Mouse (Mus musculus): ENCODE results near the gene Mog. TPM values are rescaled to one million over a fixed set of nuclear protein-coding genes. Genes with fewer than 3 reads are reported as not detected.

Mog gene
- polyA plus RNA-seq, 1 experiment from 2014 or later: 2.2 TPM

DNA sequence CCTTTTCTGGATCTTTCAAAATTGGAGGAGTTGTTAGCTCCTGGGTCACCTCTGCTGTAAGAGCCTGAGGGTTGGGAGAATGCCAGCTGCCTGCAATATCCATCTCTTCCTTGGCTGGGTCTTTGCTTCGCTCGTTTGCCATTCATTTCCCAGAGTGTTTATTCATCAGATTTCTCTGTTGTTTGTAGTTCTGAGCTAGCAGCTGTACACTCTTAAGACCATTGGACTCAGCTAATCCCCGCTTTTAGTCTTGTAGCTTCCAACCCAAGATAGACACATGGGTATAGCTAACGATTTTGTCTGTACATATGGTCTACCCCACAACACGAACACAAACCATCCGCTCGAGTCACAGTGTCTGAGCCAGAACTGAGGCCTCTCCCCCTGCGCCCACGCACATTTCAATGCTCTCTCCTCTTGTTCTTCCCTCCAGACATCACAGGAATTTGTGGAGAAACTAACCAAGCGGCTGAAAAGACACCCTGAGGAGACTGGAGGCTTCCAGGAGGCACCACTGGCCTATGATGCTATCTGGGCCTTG lies 39.0 kb upstream of the Mog start:
- Histone ChIP-seq H3K4me3 (replicated peaks; ENCODE audit: low read length) (no peak overlapping the region), H3K9me3 (ENCODE audit: control insufficient read depth, low read length) (no peaks in the 10 kb centered on the region), H3K27ac (no peak overlapping the region), H3K9ac (no peak overlapping the region), H3K36me3 (replicated peaks; ENCODE audit: control insufficient read depth, insufficient read depth) (peaks cover 99% of the 10 kb centered on the region), H3K4me2 (replicated peaks) (no peak overlapping the region), H3K4me1 (replicated peaks; ENCODE audit: control insufficient read depth, insufficient read depth, low read length) (no peaks in the 10 kb centered on the region), H3K27me3 (ENCODE audit: control insufficient read depth, insufficient read depth, low read length) (no peaks in the 10 kb centered on the region)
- WGBS: 90% methylated on average over 10 of the region's 10 CpGs
- DNase-seq (ENCODE audit: low spot score): no peak
- no peak for ATAC-seq (ENCODE audit: low FRiP score)

DNA sequence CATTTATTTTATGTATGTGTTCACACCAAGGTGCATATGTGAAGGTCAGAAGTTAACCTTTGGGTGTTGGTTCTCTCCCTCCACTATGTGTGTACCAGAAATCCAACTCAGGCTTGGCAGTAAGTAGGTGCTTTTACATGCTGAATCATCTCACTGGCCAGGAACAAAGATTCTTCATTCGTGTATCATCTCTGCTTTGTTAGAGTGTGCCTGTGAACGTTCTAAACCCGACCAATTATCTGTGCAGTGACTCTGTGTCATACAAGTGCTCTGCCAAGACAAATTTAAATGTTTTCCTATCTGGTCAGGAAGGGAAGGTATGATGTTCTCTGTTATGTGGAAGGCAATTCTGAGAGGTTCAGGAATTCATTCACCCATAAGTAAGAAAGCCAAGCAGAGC lies 38.2 kb upstream of the Mog start:
- Histone ChIP-seq H3K4me3 (replicated peaks; ENCODE audit: low read length) (no peak overlapping the region), H3K4me2 (replicated peaks) (no peak overlapping the region), H3K27ac (no peak overlapping the region), H3K9me3 (ENCODE audit: control insufficient read depth, low read length) (no peaks in the 10 kb centered on the region), H3K4me1 (replicated peaks; ENCODE audit: control insufficient read depth, insufficient read depth, low read length) (0 out of 2 replicates have a peak, but pooled peaks cover 4% of the 10 kb centered on the region), H3K27me3 (ENCODE audit: control insufficient read depth, insufficient read depth, low read length) (no peaks in the 10 kb centered on the region), H3K9ac (no peak overlapping the region), H3K36me3 (replicated peaks; ENCODE audit: control insufficient read depth, insufficient read depth) (peaks cover 99% of the 10 kb centered on the region)
- 66% methylated on average over 3 of the region's 3 CpGs for WGBS
- DNase-seq (ENCODE audit: low spot score) (no peak), ATAC-seq (ENCODE audit: low FRiP score) (no peak)

DNA sequence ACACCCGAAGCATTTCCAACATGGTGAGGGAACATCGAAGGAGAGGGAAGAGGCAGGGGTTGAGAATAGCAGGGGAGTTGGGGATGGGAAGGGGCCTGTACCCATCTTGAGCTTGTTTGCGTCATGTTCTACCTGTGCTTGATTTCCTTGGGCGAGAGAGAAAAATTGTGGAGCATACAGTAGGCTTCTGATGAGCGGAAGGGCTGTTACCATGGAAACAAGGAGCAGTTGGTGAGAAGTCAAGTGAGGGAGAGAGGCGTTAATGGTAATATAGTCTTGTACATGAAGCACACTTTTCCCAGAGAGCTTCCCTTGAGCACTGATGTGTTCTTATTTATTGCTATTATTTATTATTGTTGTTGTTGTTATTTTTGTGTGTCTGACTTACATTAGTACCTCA lies 33.8 kb upstream of the Mog start:
- Histone ChIP-seq H3K9ac (no peak overlapping the region), H3K4me1 (replicated peaks; ENCODE audit: control insufficient read depth, insufficient read depth, low read length) (peaks cover 11% of the 10 kb centered on the region), H3K4me3 (replicated peaks; ENCODE audit: low read length) (no peak overlapping the region), H3K27me3 (ENCODE audit: control insufficient read depth, insufficient read depth, low read length) (no peaks in the 10 kb centered on the region), H3K36me3 (replicated peaks; ENCODE audit: control insufficient read depth, insufficient read depth) (peaks cover 88% of the 10 kb centered on the region), H3K9me3 (ENCODE audit: control insufficient read depth, low read length) (no peaks in the 10 kb centered on the region), H3K4me2 (replicated peaks) (no peak overlapping the region), H3K27ac (no peak overlapping the region)
- DNase-seq (ENCODE audit: low spot score) (no peak), ATAC-seq (ENCODE audit: low FRiP score) (no peak)
- WGBS: 66% methylated on average over 6 of the region's 6 CpGs

DNA sequence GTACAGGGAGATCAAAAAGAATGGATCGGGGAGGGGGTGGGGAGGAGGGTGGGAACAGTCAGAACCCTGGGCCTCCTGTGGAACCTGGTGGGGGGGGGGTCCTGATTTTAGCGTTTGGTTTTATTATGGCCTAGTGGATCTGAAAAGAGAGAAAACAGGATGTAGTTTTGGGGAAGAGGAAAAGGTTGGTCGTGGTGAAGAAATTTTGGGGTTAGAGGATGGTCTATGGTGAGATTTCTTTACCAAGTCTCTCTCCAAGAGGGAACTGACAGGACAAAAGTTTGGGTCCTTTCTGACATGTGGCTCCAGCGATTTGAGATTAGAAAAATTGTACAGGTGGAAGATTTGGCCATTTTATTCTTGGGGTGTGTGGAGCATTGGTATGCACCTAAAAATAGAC lies 28.5 kb upstream of the Mog start:
- ATAC-seq (ENCODE audit: low FRiP score) (no peak), DNase-seq (ENCODE audit: low spot score) (no peak)
- peak overlapping the region; percentile 89 for H3K4me2 ChIP-seq (replicated peaks)
- no peak overlapping the region for H3K27ac ChIP-seq
- H3K4me3 ChIP-seq (replicated peaks; ENCODE audit: low read length): peak overlapping the region; percentile 96
- H3K9me3 ChIP-seq (ENCODE audit: control insufficient read depth, low read length): no peaks in the 10 kb centered on the region
- peaks cover 37% of the 10 kb centered on the region for H3K36me3 ChIP-seq (replicated peaks; ENCODE audit: control insufficient read depth, insufficient read depth)
- H3K27me3 ChIP-seq (ENCODE audit: control insufficient read depth, insufficient read depth, low read length): no peaks in the 10 kb centered on the region
- H3K4me1 ChIP-seq (replicated peaks; ENCODE audit: control insufficient read depth, insufficient read depth, low read length): peaks cover 49% of the 10 kb centered on the region
- H3K9ac ChIP-seq: peak overlapping the region; percentile 87
- 57% methylated on average over 4 of the region's 4 CpGs for WGBS

DNA sequence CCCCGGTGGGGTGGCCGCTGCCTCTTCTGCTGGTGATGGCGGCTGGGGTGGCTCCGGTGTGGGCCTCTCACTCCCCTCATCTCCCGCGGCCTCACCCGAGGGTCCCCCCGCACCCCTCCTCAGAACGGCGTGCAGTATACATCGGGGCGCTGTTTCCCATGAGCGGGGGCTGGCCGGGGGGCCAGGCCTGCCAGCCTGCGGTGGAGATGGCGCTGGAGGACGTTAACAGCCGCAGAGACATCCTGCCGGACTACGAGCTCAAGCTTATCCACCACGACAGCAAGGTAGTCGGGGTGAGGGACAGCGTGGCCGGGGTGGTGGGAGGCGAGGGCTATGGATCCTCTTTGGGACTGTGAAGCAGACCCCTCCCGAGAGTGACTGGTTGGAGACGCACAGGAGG lies 27.7 kb upstream of the Mog start:
- Histone ChIP-seq H3K36me3 (replicated peaks; ENCODE audit: control insufficient read depth, insufficient read depth) (peaks cover 28% of the 10 kb centered on the region), H3K9ac (peak overlapping the region; percentile 87), H3K27ac (peak overlapping the region; percentile 85), H3K4me1 (replicated peaks; ENCODE audit: control insufficient read depth, insufficient read depth, low read length) (peaks cover 48% of the 10 kb centered on the region), H3K27me3 (ENCODE audit: control insufficient read depth, insufficient read depth, low read length) (no peaks in the 10 kb centered on the region), H3K4me3 (replicated peaks; ENCODE audit: low read length) (peak overlapping the region; percentile 96), H3K9me3 (ENCODE audit: control insufficient read depth, low read length) (no peaks in the 10 kb centered on the region), H3K4me2 (replicated peaks) (peak overlapping the region; percentile 89)
- ATAC-seq (ENCODE audit: low FRiP score) (peak; percentile 9), DNase-seq (ENCODE audit: low spot score) (no peak)
- under 1% methylated on average over 27 of the region's 27 CpGs for WGBS

DNA sequence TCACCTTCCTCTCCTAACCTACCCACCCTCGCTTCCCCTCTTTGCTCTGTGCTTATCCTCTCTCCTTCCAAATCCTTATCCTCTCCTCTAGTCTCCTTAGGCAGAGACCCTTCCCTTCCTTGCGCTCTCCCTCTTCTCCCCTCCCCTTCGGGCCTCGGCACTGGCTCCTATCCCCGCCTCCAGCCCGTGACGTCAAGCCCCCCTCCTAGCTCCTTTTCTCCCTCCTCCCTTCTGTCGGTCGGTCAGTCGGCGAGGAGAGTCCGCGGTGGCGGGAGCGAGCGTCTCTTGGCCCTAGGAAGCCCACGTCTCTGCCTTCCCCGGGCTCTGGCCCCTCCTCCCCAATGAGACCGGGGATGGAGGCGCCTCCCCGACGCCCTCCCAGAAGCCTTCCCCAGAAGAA lies 27.2 kb upstream of the Mog start:
- ATAC-seq (ENCODE audit: low FRiP score) (peak; percentile 67), DNase-seq (ENCODE audit: low spot score) (peak; percentile 89)
- Histone ChIP-seq H3K4me1 (replicated peaks; ENCODE audit: control insufficient read depth, insufficient read depth, low read length) (peaks cover 48% of the 10 kb centered on the region), H3K27ac (peak overlapping the region; percentile 85), H3K36me3 (replicated peaks; ENCODE audit: control insufficient read depth, insufficient read depth) (peaks cover 24% of the 10 kb centered on the region), H3K4me2 (replicated peaks) (peak overlapping the region; percentile 89), H3K27me3 (ENCODE audit: control insufficient read depth, insufficient read depth, low read length) (no peaks in the 10 kb centered on the region), H3K9ac (peak overlapping the region; percentile 87), H3K4me3 (replicated peaks; ENCODE audit: low read length) (peak overlapping the region; percentile 96), H3K9me3 (ENCODE audit: control insufficient read depth, low read length) (no peaks in the 10 kb centered on the region)
- WGBS: 0% methylated on average over 22 of the region's 22 CpGs

DNA sequence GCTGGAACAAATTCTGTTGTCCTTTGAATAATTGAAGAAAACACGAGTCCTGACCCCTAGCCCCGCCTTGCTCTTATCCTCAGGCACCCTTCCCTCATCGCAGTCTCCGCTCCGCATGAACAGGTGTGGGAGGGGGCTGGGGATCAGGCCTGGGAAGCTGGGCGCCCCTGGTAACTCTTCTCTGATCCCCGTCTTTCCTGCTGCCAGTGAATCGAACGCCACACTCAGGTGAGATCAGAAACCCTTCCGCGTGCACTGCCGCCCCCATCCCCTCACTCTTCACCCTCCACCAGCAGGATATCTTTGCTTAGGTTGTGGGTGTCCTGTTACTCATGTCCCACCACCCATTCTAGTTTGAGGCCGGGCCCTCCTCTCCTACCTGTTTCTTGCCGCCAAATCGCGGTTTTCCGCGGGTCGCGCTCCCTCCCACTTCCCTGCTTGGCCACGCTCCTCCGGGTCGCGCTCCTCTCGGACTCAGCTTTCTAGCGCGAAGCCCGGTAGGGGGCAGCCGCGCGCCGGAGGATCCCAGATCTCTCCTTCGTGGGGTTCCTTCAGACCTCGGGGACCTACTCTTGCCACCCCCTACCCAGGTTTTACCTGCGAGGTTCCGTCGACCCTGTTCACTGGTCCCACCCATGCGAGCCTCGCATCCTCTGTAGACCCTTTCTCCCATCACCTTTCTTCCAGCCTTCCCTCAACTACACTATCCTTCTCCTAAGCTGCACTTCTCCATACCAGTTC lies 26.5 kb upstream of the Mog start:
- no peaks in the 10 kb centered on the region for H3K27me3 ChIP-seq (ENCODE audit: control insufficient read depth, insufficient read depth, low read length)
- peak overlapping the region; percentile 96 for H3K4me3 ChIP-seq (replicated peaks; ENCODE audit: low read length)
- peaks cover 49% of the 10 kb centered on the region for H3K4me1 ChIP-seq (replicated peaks; ENCODE audit: control insufficient read depth, insufficient read depth, low read length)
- H3K27ac ChIP-seq: peak overlapping the region; percentile 85
- DNase-seq (ENCODE audit: low spot score) (peak; percentile 73), ATAC-seq (ENCODE audit: low FRiP score) (peak; percentile 15; the same call in 1 of the 2 replicates)
- 2% methylated on average over 39 of the region's 39 CpGs for WGBS
- peak overlapping the region; percentile 89 for H3K4me2 ChIP-seq (replicated peaks)
- peak overlapping the region; percentile 87 for H3K9ac ChIP-seq
- H3K36me3 ChIP-seq (replicated peaks; ENCODE audit: control insufficient read depth, insufficient read depth): peaks cover 17% of the 10 kb centered on the region
- H3K9me3 ChIP-seq (ENCODE audit: control insufficient read depth, low read length): no peaks in the 10 kb centered on the region

DNA sequence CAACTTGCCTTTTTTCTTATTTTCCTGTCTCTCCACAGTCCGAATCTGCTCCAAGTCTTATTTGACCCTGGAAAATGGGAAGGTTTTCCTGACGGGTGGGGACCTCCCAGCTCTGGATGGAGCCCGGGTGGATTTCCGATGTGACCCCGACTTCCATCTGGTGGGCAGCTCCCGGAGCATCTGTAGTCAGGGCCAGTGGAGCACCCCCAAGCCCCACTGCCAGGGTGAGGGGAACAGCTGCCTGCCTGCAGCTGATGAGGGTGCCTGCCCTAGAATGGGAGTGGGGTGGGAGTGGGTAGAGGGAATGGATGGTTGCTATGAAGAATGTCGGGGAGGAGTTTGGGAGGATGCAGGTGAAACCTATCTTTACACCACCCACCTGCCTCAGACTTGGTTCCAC lies 25.2 kb upstream of the Mog start:
- peak overlapping the region; percentile 96 for H3K4me3 ChIP-seq (replicated peaks; ENCODE audit: low read length)
- peaks cover 51% of the 10 kb centered on the region for H3K4me1 ChIP-seq (replicated peaks; ENCODE audit: control insufficient read depth, insufficient read depth, low read length)
- WGBS: 57% methylated on average over 7 of the region's 7 CpGs

DNA sequence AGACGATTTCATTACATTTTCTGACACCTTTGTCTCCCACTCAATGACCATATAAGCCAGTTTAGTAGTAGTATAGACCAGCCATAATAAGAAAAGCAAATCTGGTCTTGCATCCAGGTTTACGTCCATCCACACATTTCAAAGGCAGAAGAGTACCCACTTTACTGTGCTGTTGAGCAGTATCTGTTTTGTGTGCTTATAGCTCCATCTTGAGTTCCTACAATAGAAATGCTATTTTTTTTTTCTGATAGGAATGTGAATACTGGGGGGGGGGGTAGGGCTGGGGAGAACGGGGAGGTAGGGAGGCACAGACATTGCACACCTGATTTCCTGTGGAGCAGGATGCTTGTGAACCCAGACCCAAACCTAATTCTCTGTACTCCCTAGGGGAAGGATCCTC lies 24.8 kb upstream of the Mog start:
- Histone ChIP-seq H3K27ac (peak overlapping the region; percentile 97), H3K36me3 (replicated peaks; ENCODE audit: control insufficient read depth, insufficient read depth) (no peaks in the 10 kb centered on the region; the same call in 1 of the 2 replicates), H3K4me2 (replicated peaks) (peak overlapping the region; percentile 89), H3K9me3 (ENCODE audit: control insufficient read depth, low read length) (no peaks in the 10 kb centered on the region), H3K4me3 (replicated peaks; ENCODE audit: low read length) (peak overlapping the region; percentile 96), H3K27me3 (ENCODE audit: control insufficient read depth, insufficient read depth, low read length) (no peaks in the 10 kb centered on the region), H3K4me1 (replicated peaks; ENCODE audit: control insufficient read depth, insufficient read depth, low read length) (peaks cover 51% of the 10 kb centered on the region), H3K9ac (peak overlapping the region; percentile 99)
- ATAC-seq (ENCODE audit: low FRiP score) (no peak), DNase-seq (ENCODE audit: low spot score) (peak; percentile 67)
- WGBS: 22% methylated on average over 3 of the region's 3 CpGs

More for the DNA sequence above, 25.2 kb upstream of the Mog start:
- ATAC-seq (ENCODE audit: low FRiP score) (no peak), DNase-seq (ENCODE audit: low spot score) (no peak)
- peak overlapping the region; percentile 89 for H3K4me2 ChIP-seq (replicated peaks)
- H3K9me3 ChIP-seq (ENCODE audit: control insufficient read depth, low read length): no peaks in the 10 kb centered on the region
- H3K9ac ChIP-seq: peak overlapping the region; percentile 62
- H3K27ac ChIP-seq: no peak overlapping the region
- H3K36me3 ChIP-seq (replicated peaks; ENCODE audit: control insufficient read depth, insufficient read depth): peaks cover 3% of the 10 kb centered on the region
- H3K27me3 ChIP-seq (ENCODE audit: control insufficient read depth, insufficient read depth, low read length): no peaks in the 10 kb centered on the region
